Mouse (Mus musculus): Measurements from ENCODE around the gene Kcnk18. TPM values are rescaled to one million over a fixed set of nuclear protein-coding genes. Genes with fewer than 3 reads are reported as not detected.

Gene Kcnk18
- total RNA-seq, 2 experiments from 2014 or later: not detected

DNA sequence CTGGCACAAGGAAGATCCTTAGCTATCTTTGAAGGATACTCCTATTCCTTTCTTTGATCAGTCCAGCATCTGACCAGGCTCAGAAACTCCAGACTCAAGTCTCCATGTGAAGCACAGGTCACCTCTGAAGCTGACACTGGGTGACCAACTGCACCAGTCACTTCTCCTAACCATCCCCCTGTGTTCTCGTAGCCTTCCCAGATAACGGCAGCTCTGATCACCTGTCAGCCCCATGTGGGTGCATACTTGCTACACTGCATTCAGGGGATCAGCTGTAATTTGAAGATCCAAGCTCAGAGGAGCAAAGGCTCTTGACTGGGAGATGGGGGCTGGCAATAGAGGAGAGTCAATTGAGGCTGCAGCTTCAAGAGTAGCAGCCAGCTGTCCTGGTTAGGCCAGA, 10.0 kb upstream of the Kcnk18 start:
- DNase-seq: no peak
- intact Hi-C loops (cut with DNase I): loop anchor here (5.0 kb wide), 1 partner anchor 442 kb away; no protein-coding TSS in a partner anchor

DNA sequence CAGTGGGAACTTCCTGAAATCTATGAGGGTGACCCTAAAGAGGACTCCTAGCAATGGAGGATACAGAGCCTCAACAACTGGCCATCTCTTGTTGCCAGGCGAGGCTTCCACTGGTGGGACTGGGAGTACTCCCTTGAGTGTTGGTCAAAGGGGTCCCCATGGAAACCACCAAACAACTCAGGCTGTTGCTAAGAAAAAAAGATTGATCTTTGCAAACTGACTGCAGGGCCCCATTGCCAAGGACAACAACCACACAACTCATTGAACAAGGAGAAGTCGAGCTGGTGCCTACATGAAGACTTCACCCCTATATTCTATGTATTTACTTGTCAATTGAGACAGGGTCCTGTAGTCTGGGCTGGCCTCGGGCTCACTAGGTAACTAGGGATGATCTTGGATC, 2.1 kb upstream of the Kcnk18 start:
- intact Hi-C loops (cut with DNase I): no loop called here
- no peak for DNase-seq

DNA sequence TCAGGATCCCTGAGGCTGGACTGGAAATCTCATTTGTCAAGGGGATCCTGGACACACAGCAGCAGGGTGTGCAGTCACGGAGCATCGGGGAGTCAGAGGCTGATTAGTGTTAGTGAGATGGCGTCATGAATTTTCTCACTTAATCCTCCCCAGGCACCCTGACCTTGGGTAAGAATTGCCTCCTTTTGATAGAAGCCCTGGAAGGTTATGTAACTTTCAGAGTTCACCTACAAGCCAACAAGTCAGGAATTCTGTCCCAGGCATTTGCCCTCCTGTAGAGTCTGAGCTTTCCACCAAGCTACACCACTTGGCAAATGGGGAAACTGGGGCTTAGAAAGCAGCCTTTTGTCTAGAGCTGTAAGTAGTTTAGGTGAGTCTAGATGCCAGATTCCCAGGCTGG, 2.1 kb downstream of the Kcnk18 start:
- no peak for DNase-seq
- intact Hi-C loops (cut with DNase I): no loop called here

DNA sequence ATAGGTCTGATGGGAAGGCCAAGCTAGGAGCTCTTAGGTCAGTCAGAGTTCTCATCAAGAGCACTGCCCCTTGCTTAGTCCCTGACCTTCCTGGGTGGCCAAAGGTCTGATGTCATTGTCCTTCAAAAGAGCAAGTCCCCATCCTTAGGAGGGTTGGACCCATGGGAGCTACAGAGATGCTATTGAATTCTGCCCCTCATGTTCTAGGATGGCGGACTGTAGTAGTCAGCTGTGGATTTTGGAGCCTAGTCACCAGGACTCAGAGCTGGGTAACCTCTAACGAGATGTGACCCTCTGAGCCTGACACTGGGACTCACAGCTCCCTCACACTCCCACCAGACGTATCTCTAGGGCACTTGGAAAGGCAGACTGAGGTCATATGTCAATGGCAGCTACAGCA, 9.4 kb downstream of the Kcnk18 start:
- DNase-seq: no peak
- intact Hi-C loops (cut with DNase I): no loop called here

DNA sequence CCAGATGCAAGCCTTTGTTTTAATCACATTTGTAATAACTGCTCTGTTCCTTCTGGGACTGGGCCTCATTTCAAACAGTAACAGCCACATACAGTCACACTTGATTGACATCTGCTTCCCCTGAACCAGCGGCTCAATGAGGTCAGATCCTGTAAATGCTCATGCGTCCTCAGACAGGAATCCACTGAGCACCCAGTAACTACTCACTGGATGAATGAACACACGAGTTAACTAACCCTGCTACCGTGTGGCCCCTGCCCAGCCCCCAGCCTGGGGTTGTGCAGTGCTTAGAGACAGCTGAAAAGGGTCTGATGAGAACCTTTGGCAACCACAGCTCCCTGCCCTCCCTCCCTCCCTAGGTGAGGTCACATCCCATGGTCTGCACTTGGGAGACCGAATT, 13.8 kb downstream of the Kcnk18 start:
- no peak for DNase-seq
- intact Hi-C loops (cut with DNase I): no loop called here

DNA sequence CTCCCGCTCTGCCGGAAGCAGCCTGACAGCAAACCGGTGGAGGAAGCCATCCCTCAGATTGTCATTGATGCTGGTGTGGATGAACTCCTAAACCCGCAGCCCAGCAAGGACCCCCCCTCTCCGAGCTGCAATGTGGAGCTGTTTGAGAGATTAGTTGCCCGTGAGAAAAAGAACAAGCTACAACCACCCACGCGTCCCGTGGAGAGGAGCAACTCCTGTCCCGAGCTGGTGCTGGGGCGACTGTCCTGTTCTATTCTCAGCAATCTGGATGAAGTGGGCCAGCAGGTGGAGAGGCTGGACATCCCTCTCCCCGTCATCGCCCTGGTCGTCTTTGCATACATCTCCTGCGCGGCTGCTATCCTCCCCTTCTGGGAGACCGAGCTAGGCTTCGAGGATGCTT, 16.0 kb downstream of the Kcnk18 start:
- intact Hi-C loops (cut with DNase I): no loop called here
- no peak for DNase-seq

DNA sequence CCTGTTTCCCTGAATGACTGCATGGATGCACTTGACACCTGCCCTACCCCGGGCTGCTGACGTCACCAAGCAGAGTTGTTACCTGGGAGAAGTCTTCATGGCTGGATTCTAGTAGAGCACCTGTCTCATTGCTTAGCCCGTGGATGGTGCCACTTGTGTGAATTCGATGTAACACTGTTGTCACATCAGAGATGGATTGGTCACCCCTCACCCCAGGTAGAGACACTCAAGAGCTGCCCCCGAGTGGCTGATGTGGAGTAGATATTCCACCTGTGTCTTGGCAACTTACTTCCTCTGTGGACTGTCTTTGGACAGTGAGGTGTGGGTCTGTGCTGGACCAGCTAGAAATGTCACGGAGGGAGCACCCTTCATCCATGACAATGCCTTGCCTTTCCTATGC, 17.0 kb downstream of the Kcnk18 start:
- no peak for DNase-seq
- intact Hi-C loops (cut with DNase I): no loop called here

DNA sequence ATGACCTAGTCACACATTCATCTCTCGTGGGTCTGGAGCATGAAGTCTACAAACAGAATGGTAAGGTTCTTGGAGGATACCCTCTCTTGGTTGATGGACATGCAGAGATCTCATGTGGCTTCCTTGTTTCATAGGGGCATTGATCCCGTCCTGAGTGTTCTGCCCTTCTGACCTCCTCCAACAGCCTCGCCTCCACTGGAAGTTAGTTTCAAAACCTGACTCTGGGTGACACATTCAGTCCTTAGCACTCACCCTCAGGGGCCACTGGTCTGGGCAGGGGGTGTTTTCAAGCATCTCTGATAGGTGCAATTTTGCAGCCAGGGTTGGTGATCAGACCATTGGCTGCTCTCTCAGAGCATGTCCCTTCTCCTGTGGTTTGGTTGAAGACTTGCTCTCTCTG, 19.6 kb downstream of the Kcnk18 start:
- intact Hi-C loops (cut with DNase I): loop anchor here (1.0 to 2.0 kb wide), 2 partner anchors 78 to 144 kb away; no protein-coding TSS in a partner anchor
- DNase-seq: no peak

DNA sequence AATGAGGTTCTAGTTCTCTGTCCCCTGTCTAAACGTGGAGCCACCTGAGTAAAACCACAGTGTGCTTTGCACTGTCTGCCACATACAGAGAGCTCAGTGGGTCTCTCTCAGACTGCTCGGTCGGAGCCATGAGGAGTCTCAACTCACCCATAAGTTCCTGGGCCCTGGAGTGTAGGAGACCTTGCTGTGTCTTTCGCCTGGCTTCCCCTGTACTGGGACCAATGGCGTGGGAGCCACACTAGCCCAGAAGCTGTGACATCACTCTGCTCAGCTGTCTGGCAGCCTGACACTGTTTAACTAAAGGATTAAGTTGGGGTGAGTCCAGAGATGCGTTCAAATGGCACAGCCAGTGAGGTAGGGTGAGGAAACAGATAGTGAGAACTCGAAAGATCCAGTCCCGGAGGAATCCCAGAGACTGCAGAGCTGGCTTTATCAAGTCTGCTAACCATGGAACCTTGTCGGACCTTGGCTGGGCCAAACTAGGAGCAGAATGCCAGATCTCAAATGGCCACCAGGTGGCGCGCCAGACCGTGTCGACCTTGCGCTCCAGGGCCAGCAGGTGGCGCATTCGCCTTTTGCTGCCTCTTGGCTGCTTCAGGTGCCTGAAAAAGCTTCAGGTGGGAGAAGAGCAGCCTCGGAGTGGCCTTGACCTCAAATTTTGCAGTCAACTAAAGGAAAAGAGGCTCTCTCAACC, 20.3 kb downstream of the Kcnk18 start:
- intact Hi-C loops (cut with DNase I): loop anchor here (1.0 to 2.0 kb wide), 2 partner anchors 77 to 144 kb away; no protein-coding TSS in a partner anchor

DNA sequence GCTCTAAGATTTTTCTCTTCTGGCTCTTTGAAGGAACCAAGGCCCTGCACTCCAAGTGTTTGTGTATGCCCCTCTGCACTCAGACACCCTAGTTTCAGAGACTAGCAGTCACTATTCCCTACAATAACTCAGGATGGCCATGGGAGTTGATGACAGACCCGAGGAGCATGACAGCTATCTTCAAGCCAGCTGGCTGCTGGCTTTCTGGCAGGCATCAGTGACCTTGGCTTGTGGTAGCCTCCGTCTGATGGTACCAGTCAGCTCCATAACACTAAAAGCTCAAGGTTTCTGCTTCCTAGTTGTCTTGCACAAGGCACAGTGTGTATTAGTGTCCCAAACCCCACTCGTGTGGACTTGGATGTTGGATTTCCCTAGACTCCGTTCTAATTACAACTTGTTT, 23.0 kb downstream of the Kcnk18 start:
- peak in 1 of 2 experiments; percentile 8 for DNase-seq
- intact Hi-C loops (cut with DNase I): no loop called here

More for the DNA sequence above, 20.3 kb downstream of the Kcnk18 start:
- peak; percentile 89 to 93 for DNase-seq

DNA sequence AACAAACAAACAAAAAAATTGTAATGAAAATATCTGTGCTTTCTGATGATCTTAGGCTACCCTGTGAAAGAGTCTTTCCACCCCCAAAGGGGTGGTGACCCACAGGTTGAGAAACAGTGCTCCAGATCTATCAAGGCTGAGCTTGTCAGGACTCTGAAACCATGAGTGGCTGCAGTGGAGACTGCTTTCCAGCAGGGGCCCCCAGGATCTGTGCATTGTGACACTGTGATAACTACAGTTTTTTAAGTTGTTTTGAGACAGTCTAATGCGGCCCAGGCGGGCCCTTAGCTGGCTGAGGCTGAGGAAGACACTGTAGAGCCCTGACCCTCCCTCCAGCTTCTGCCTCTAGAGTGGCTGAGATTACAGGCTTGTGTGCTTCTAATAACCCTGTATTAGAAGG, 24.0 kb downstream of the Kcnk18 start:
- intact Hi-C loops (cut with DNase I): no loop called here
- no peak for DNase-seq

DNA sequence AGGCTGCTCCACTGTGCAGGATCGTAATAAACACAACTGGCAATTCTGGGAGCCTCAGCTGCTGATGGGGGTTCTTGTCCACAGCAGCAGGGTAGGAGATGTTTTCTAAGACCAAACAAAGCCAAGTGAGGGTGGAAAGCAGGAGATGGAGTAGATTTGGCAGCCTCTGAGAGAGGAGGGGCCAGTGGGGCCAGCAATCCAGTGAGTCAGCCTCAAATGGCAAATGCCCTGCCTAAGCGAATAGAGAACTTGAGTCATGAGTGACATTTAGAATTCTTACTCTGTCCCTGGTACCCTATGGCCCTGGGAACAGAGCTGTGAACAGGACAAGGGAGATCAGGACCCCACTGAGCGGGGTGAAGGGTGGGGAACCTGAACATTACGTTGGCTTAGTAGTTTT, 29.1 kb downstream of the Kcnk18 start:
- DNase-seq: no peak
- intact Hi-C loops (cut with DNase I): no loop called here

DNA sequence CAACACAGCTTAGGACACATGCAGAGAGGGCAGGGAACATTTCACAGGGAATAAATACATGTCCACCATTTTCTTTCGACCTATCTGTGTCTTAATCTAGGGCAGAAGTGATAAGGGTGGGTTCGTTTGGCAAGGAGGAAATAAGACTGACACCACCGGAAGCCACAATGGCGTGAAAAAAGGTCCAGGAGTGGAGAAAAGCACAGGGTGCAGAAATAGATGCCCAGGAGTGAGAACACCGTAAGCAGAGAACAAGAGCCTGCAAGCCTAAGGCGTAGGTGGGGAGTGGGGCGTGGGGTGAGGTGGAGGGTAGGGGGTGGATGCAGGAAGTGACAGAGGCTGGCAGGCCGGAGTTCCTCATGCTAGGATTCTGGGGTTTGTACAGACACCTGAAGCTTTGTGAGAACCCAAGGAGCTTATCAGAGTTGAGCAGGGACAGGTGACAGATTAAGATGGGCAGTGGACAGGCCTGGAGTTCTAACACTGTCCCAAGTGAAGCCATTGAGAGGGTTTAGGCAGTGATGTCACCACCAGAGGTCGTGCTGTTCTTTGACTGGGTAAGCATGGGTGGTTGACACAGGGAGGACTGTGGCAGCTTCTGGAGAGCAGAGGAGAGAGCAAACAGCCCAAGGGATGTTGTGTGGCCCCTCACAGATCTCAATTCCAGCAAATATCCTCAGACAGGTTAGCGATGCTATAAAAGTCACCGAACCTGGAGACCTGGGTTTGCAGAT, 29.7 kb downstream of the Kcnk18 start:
- DNase-seq: no peak

DNA sequence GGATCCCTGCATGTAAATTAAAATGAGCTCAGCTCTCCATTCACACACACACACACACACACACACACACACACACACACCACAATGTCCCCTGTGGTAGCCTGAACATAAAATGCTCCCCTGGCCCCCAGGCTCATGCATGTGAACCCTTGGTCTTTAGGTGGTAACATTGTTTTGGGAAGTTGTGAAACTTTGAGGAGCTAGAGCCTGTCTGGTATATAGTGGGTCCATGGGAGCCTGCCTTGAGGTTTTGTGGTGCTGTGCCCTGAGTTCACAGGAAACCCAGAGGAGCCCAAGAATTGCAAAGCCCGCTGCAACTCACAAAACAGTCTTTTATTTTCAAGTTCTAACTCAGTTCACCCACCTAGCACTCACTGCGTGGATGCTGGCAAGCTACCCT, 33.6 kb downstream of the Kcnk18 start:
- no peak for DNase-seq
- intact Hi-C loops (cut with DNase I): no loop called here

More for the DNA sequence above, 29.7 kb downstream of the Kcnk18 start:
- intact Hi-C loops (cut with DNase I): no loop called here

DNA sequence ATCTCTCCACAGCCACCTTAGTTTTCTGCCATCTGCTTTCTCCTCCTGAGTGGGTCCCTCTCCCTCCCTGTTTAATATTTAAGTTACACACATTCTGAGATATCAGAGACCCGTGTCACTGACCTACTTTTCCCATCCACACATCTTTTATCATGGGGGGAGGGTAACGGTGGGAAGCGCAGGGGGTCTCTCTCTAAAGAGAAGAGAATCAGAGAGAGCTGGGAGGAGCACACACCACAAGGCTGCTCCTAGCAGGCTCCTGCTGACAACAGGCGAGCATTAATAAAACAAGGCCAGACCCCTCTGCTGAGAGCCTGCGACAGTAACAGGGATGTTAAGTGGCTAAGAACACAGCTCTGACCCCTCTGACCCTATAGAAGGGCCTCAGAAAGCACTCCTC, 40.6 kb downstream of the Kcnk18 start:
- intact Hi-C loops (cut with DNase I): no loop called here
- no peak for DNase-seq

DNA sequence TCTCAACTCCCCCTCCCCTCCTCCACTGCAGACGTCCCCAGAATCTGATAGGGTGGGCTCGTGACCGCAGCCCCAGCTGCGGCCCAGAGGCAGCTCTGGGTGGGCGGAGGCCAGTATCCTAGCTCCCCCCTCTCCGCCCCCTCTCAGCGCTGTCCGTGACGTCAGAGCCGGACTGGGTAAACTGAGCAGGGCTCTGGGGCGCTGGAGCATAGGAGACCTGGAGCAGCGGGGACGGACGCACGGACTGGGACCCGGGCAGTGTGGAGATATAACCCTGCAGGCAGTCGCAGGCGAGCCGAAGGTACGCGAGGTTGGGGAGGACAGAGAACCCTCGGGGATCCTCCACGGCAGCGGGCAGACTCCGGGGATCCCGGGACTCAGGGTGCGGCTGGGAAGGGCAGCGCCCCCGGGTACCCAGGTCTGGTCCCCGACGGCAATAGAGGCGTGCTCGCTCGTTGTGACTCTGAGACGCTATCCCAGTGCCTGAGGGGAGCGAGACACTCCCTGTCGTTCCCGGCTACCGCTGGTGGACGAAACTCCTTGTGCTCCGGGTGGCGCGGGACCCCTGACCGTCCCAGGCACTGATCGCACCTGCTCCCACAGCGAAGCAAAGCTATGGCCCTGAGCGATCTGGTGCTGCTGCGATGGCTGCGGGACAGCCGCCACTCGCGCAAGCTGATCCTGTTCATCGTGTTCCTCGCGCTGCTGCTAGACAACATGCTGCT, 41.9 kb downstream of the Kcnk18 start, which contains the start of gene Slc18a2:
Gene Slc18a2, plus strand, starts transcription at position 179 of the 725 bp plus-strand sequence.
- DNase-seq: no peak
- intact Hi-C loops (cut with DNase I): no loop called here

DNA sequence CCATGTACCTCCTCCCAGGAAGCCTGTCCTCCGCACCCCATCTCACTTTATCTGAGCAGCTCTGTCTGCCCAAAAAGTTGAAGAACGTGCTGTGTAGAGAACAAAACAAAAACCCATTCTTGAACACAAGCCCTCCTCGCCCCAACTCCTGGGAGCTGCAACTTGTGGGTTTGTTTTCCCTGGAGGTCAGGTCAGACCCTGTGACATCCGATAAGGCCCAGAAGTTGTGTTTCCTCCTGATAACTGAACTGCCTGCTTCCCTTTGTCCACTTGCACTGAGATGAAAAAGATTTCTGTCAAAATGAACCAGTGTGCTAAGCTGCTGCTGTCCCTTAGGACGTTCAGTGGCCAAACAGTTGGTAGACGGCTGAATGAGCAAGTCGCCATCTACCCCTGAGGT, 42.6 kb downstream of the Kcnk18 start:
- no peak for DNase-seq
- intact Hi-C loops (cut with DNase I): no loop called here

DNA sequence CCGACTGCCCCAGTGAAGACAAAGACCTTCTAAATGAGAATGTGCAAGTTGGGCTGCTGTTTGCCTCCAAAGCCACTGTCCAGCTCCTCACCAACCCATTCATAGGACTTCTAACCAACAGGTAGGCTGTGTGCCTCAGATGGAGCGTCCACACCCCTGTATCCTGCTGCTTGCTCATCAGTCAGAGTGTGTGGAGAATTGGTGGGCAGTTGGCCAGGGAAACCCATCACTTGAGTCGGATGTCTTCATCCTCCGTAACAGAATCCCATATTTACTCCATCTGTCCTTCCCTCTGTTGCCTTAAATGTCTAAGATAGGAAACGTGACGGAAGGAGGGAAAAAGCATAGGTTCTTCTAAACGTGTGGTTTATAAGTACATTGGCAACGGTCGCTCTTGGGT, 44.2 kb downstream of the Kcnk18 start:
- DNase-seq: no peak
- intact Hi-C loops (cut with DNase I): no loop called here

DNA sequence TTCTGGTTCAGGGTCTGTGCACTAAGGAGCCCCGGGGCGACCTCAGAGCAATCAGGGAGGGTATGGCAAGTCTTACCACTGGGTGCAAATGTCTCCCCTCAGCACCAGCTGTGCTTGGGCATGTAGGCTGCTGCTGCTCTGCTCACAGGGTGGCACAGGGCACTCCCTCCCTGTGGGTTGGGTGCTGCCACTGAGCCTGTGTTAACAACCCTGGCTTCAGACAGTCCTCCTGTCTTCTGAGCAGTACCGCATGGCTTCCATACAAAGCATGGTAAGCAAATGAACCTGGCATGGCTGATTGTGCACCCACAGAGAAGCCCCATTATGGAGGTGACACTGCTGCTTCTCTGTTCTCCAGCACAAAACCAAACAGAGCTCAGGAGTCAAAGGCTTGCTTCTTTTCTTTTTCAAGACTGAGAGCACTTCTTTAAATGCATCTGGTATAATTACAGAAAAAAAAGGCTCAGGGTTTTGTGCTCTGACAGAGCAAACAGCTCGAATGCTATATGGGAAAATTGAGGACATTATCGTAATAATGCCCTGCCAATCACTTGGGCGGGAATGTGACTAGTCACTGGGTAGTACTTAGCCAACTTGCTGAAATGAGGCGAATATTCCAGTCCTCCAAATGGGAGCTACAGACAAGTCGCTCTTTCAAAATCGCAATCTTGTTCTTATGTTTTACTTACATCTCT, 46.0 kb downstream of the Kcnk18 start:
- no peak for DNase-seq
- intact Hi-C loops (cut with DNase I): no loop called here

DNA sequence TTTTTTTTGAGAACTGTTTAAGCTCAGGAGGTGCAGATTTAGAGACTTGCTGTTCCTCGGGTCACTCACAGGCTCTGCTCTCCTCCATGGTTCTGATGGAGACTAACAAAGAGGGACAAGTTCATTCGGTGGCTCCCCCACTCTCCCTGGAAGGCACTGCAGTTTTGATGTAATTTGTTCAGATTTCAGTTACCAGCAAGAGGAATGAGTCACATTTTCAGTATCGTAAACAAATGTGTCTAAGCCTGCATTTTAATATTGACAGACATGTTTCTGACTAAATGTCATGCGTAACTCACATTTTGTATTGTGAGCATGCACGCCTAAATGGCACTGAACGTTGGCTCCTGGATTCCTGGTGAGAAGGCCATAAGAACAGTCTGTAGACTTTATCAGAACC, 46.9 kb downstream of the Kcnk18 start:
- intact Hi-C loops (cut with DNase I): no loop called here
- DNase-seq: no peak

DNA sequence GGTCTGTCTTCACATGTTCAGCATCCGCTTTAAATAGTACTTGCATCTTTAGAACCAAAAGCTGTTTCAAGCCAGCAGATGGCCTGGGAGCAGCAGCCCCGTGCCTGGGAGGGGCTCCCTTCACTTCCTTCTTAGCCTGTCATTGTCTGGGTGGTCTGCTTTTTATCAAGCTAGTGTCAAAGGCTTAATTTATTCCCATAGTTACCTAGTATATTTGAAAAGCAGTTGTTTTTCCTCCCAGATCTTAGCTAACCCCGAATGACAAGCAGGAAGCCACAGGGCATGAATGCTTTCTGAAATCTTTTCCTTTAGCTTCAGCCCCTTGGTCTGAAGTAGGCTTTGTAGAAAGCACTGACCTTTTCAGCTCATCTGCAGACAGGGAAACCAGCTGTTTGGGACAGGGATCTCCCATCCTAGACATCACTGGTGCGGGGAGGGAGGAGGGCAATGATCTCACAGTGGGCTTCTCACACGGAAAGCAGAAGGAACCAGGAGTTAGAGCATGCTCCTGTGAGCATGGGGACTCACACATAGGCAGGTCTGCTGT, 48.5 kb downstream of the Kcnk18 start:
- DNase-seq: no peak
- intact Hi-C loops (cut with DNase I): no loop called here
